Mouse (Mus musculus): ENCODE data around the gene Fam84a. TPM values are rescaled to one million over a fixed set of nuclear protein-coding genes. Genes with fewer than 3 reads are reported as not detected.

Gene Fam84a
- total RNA-seq (2015), result not detected in 2 replicates
- total RNA-seq (2017), result not detected in 2 replicates

- ATAC-seq (replicated peaks; ENCODE audit: poor library complexity), result 0 out of 2 replicates have a peak, but pooled peaks have one; percentile 9
Observed at GRCm38 (mm10) chr12:14151921-14152320, at the start of gene Fam84a. Gene Fam84a (minus strand): TSS chr12:14152054.

GRCm38 (mm10) chr12:14195479-14195878 is 43.6 kb upstream of the Fam84a start:
- no peak for ATAC-seq (replicated peaks; ENCODE audit: poor library complexity)

- no peak for ATAC-seq (replicated peaks; ENCODE audit: poor library complexity)
Observed at GRCm38 (mm10) chr12:14186689-14187195, 34.9 kb upstream of the Fam84a start.

- ATAC-seq (replicated peaks; ENCODE audit: poor library complexity), result no peak
Observed at GRCm38 (mm10) chr12:14165713-14166112, 13.9 kb upstream of the Fam84a start.

- ATAC-seq (replicated peaks; ENCODE audit: poor library complexity), result no peak
Observed at GRCm38 (mm10) chr12:14164936-14165335, 13.1 kb upstream of the Fam84a start.

GRCm38 (mm10) chr12:14152426-14152825 is 572 bp upstream of the Fam84a start:
- no peak for ATAC-seq (replicated peaks; ENCODE audit: poor library complexity)

GRCm38 (mm10) chr12:14150936-14151631 is 770 bp downstream of the Fam84a start:
- ATAC-seq (replicated peaks; ENCODE audit: poor library complexity), result no peak

GRCm38 (mm10) chr12:14150568-14150909 is 1.3 kb downstream of the Fam84a start:
- ATAC-seq (replicated peaks; ENCODE audit: poor library complexity), result no peak

GRCm38 (mm10) chr12:14149843-14150567 is 1.8 kb downstream of the Fam84a start:
- peak; percentile 46; the same call in 1 of the 2 replicates for ATAC-seq (replicated peaks; ENCODE audit: poor library complexity)

GRCm38 (mm10) chr12:14149022-14149842 is 2.6 kb downstream of the Fam84a start:
- no peak for ATAC-seq (replicated peaks; ENCODE audit: poor library complexity)

- ATAC-seq (replicated peaks; ENCODE audit: poor library complexity), result no peak
Observed at GRCm38 (mm10) chr12:14137046-14137445, 14.8 kb downstream of the Fam84a start.

- no peak for ATAC-seq (replicated peaks; ENCODE audit: poor library complexity)
Observed at GRCm38 (mm10) chr12:14114730-14115129, 37.1 kb downstream of the Fam84a start.

GRCm38 (mm10) chr12:14096944-14097343 is 54.9 kb downstream of the Fam84a start:
- no peak for ATAC-seq (replicated peaks; ENCODE audit: poor library complexity)
